Mouse (Mus musculus) adipose tissue, adult 10 weeks (tissue): ENCODE data around the gene H2-T23. TPM values are rescaled to one million over a fixed set of nuclear protein-coding genes. Genes with fewer than 3 reads are reported as not detected.

Experiments used
- polyA plus RNA-seq: library from polyadenylated mRNA; stranded (reverse); fragments of 350-450 nt; fragmentation: Illumina TruSeq; extraction: RNeasy Lipid Tissue Mini Kit (QIAGEN cat#74804); gene quantifications from one replicate; pipeline ENCODE4 v1.2.3, GENCODE M21; 2014; ENCODE audit warnings: low read depth, low replicate concordance

The H2-T23 gene
- 86.6 TPM for polyA plus RNA-seq

DNA sequence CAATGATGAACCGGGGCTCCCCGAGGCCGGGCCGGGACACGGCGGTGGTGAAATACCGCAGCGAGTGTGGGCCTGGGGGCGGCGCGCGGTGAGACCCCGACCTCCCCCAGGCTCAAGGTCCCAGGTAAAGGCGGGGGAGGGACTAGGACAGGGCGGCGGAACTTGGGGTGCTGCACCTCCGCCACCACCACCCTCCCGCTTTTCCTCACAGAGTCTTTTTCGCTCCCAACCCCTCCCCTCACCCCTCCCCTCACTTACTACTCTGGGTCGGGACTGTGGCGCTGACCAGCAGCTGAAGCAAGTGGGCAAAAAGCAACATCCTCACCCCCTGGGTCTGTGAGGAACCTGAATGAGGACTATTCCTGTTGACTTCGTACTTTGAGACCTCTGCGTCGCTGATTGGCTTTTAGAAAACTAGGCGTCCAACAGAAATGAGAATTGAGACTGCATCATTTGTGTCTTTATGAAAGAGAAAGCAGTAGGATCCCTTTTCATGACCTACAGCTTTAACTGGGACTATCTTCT is at the start of gene H2-T23:
TSS of gene H2-T23 (minus strand) at position 505 of the 525 bp plus-strand sequence.

GRCm38 (mm10) chr17:36058362-36058761 is 25.7 kb upstream of the H2-T23 start, which contains the start of gene Gm11127:
Gene Gm11127 (minus strand): TSS chr17:36058371.

GRCm38 (mm10) chr17:36042610-36043169 is 10.0 kb upstream of the H2-T23 start, which contains the start of the genes H2-T22 and Gm6034:
Gene H2-T22 (minus strand): TSS chr17:36042747.
Gene Gm6034 (plus strand): TSS chr17:36042961.

DNA sequence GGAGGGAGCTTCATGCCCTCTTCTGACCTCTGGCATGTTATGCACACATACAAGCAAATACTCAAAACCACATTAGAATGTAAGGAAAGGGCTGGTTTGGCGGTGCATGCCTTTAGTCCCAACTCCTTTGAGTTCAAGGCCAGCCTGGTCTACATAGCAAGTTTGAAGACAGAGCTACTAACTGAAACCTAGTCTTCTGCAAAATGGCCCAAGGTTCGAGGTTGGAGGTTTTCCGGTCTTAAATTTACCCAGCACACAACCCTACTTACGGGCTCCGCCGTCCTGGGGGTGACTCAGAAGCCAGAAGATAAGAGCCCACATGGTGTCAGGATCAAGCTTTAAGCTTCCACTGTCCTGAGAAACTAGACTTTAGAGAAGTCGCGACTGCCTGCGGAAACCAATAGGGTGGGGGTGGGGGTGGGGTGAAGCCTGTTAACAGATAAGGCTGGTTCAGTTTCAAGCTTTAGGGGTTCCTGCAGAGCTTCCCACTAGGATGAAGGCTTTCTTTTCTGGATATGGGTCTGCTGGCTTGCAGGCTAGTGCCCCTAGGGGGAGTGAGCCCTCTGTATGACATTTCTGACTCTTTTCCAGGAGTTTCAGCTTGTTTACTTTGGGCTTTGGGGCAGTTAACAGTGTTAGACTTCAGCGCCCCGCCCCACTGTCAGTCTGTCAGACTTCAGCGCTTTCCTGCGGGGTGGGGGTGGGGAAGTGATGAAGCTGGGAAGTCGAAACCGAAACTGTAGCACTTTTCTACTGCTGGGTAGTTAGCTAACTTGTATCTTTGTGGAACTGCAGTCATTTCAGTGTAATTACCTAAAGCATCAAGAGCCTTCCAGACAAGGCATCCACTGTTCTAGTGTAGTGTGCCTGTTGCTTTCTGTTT is 12.2 kb downstream of the H2-T23 start, which contains the start of gene H2-T24:
TSS of gene H2-T24 (minus strand) at position 370 of the 883 bp plus-strand sequence.

Other genes with a start within 250 kb of the H2-T23 start
- gene Ier3, start 211.2 kb downstream of the H2-T23 start, polyA plus RNA-seq = 31.3 TPM
- gene Flot1, start 209.6 kb downstream of the H2-T23 start, polyA plus RNA-seq = 61.9 TPM
- 113 TPM for gene Tubb5, start 194.5 kb downstream of the H2-T23 start, polyA plus RNA-seq
- 18.2 TPM for gene Mdc1, start 191.3 kb downstream of the H2-T23 start, polyA plus RNA-seq
- gene Nrm, start 171.5 kb downstream of the H2-T23 start, polyA plus RNA-seq = 4.6 TPM
- 31.0 TPM for gene Ppp1r18, start 167.3 kb downstream of the H2-T23 start, polyA plus RNA-seq
- gene Dhx16, start 153.0 kb downstream of the H2-T23 start, polyA plus RNA-seq = 39.2 TPM
- gene 2310061I04Rik, start 135.4 kb downstream of the H2-T23 start, polyA plus RNA-seq = 35.5 TPM
- gene Atat1, start 122.8 kb downstream of the H2-T23 start, polyA plus RNA-seq = 35.7 TPM
- 47.0 TPM for gene Mrps18b, start 116.5 kb downstream of the H2-T23 start, polyA plus RNA-seq
- 32.1 TPM for gene Ppp1r10, start 116.4 kb downstream of the H2-T23 start, polyA plus RNA-seq
- 54.8 TPM for gene Abcf1, start 63.1 kb downstream of the H2-T23 start, polyA plus RNA-seq
- gene Gnl1, start 53.0 kb downstream of the H2-T23 start, polyA plus RNA-seq = 40.8 TPM
- gene Prr3, start 52.6 kb downstream of the H2-T23 start, polyA plus RNA-seq = 23.2 TPM
- gene H2-T24, start 12.3 kb downstream of the H2-T23 start, polyA plus RNA-seq = 2.4 TPM
- 77.1 TPM for gene H2-T22, start 9.9 kb upstream of the H2-T23 start, polyA plus RNA-seq
- not detected for gene Gm6034, start 10.1 kb upstream of the H2-T23 start, polyA plus RNA-seq
- gene Gm11127, start 25.5 kb upstream of the H2-T23 start, polyA plus RNA-seq = 0.38 TPM
- gene Gm19684, start 88.8 kb upstream of the H2-T23 start, polyA plus RNA-seq = not detected
- gene Gm7030, start 96.6 kb upstream of the H2-T23 start, polyA plus RNA-seq = not detected
- gene Gm8909, start 135.7 kb upstream of the H2-T23 start, polyA plus RNA-seq = 0.38 TPM
- gene H2-T3, start 157.4 kb upstream of the H2-T23 start, polyA plus RNA-seq = not detected
- 39.0 TPM for gene Rpp21, start 225.2 kb upstream of the H2-T23 start, polyA plus RNA-seq
- 29.8 TPM for gene Trim39, start 239.4 kb upstream of the H2-T23 start, polyA plus RNA-seq